Mouse (Mus musculus) liver, embryonic 13.5 days (tissue): ENCODE data around the gene Arhgap42. TPM values are rescaled to one million over a fixed set of nuclear protein-coding genes. Genes with fewer than 3 reads are reported as not detected.

Source experiments
- ATAC-seq: fragments of 200-750 bp; cut with Nextera tagmentation; 2 replicates; pipeline ENCODE4 v1.8.0; 2017; ENCODE audit warnings: low read depth, mild to moderate bottlenecking, moderate number of reproducible peaks, moderate library complexity
- DNase-seq: peaks from one replicate; pipeline ENCODE4 v3.0.0; 2022
- H3K27ac ChIP-seq: fragments of 300-500 bp; sonication (generic); 2 replicates; pipeline ENCODE4 v1.5.1; 2015; ENCODE audit warnings: moderate library complexity, mild to moderate bottlenecking, inconsistent platforms
- H3K27me3 ChIP-seq: fragments of 300-500 bp; sonication (generic); 2 replicates; pipeline ENCODE4 v1.6.1; 2015; ENCODE audit warnings: mild to moderate bottlenecking, inconsistent platforms
- H3K36me3 ChIP-seq: fragments of 300-500 bp; sonication (generic); 2 replicates; pipeline ENCODE4 v1.6.1; 2015; ENCODE audit warnings: mild to moderate bottlenecking, inconsistent platforms
- H3K4me1 ChIP-seq: fragments of 300-500 bp; sonication (generic); replicated peaks from 2 replicates; pipeline ENCODE4 v1.6.1; 2015; ENCODE audit warnings: inconsistent platforms
- H3K4me2 ChIP-seq: fragments of 300-500 bp; sonication (generic); 2 replicates; pipeline ENCODE4 v1.6.1; 2015; ENCODE audit warnings: inconsistent platforms, mild to moderate bottlenecking, moderate library complexity
- H3K4me3 ChIP-seq: fragments of 300-500 bp; sonication (generic); replicated peaks from 2 replicates; pipeline ENCODE4 v1.5.1; 2015; ENCODE audit warnings: mild to moderate bottlenecking, inconsistent platforms
- H3K9ac ChIP-seq: fragments of 300-500 bp; sonication (generic); 2 replicates; pipeline ENCODE4 v1.6.1; 2015; ENCODE audit warnings: mild to moderate bottlenecking, inconsistent platforms
- H3K9me3 ChIP-seq: fragments of 300-500 bp; sonication (generic); replicated peaks from 2 replicates; pipeline ENCODE4 v1.6.1; 2016; ENCODE audit warnings: inconsistent platforms
- WGBS: fragments of 180-500 bp; shearing (Covaris S2); methylation state at CpG from one replicate; pipeline ENCODE4 v1.1.7; 2015; ENCODE audit not compliant: insufficient replicate concordance; 5-methylcytosine and 5-hydroxymethylcytosine counted together
- polyA plus RNA-seq: library from polyadenylated mRNA; unstranded; fragments of >200 nt; fragmentation: Nextera tagmentation; extraction: Ambion mirVana; gene quantifications from 2 replicates; pipeline ENCODE4 v1.2.1, GENCODE M21; 2015

The Arhgap42 gene
- polyA plus RNA-seq, 1 experiment from 2014 or later = 8.1 TPM

- DNase-seq (no peak), ATAC-seq (no peak)
- 54% methylated on average over 1 of the region's 1 CpGs for WGBS
- no peaks in the 10 kb centered on the region for H3K9me3 ChIP-seq
- no peak overlapping the region for H3K27ac ChIP-seq
- H3K4me2 ChIP-seq = no peak overlapping the region
- no peak overlapping the region for H3K4me3 ChIP-seq
- no peak overlapping the region for H3K9ac ChIP-seq
- no peaks in the 10 kb centered on the region for H3K4me1 ChIP-seq
- no peaks in the 10 kb centered on the region for H3K36me3 ChIP-seq
- no peaks in the 10 kb centered on the region for H3K27me3 ChIP-seq
Measured at GRCm38 (mm10) chr9:9173091-9173490, 65.8 kb downstream of the Arhgap42 start.

DNA sequence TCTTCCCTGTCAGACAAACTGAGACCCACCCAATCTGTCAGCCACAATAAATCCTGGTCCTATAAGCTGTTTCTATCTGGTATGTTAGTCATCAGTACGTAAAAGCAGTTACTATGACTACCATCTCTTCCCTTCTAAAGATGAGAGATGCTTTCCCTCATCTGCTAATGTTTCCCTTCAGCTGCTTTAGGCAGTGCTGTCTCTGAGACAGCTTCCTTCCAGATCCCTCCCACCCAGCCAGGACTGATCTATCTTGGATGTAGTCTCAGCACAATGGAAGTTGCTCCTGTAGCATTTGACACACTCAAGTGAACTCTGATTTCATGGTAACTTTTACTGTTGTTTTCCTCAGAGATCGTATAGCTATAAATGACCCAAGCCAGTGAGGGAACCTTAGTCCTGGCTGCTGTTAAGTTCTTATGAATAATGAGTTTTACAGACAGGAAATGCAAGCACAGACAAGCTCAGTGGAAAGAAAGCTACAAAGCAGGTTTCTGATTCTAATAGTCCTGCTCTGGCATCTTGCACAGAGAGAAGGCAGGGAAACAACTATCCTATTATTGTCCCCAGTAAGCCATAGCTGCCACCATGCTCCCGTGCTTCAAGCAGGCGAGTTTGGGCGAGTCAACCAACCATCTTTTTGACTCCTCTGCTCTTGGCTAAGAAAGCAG, 67.6 kb downstream of the Arhgap42 start:
- H3K9me3 ChIP-seq = no peaks in the 10 kb centered on the region
- no peak overlapping the region for H3K4me3 ChIP-seq
- no peaks in the 10 kb centered on the region for H3K36me3 ChIP-seq
- no peak overlapping the region for H3K9ac ChIP-seq
- H3K27ac ChIP-seq = no peak overlapping the region
- DNase-seq (no peak), ATAC-seq (no peak)
- no peaks in the 10 kb centered on the region for H3K27me3 ChIP-seq
- H3K4me1 ChIP-seq = no peaks in the 10 kb centered on the region
- WGBS = 57% methylated on average over 5 of the region's 5 CpGs
- no peak overlapping the region for H3K4me2 ChIP-seq

DNA sequence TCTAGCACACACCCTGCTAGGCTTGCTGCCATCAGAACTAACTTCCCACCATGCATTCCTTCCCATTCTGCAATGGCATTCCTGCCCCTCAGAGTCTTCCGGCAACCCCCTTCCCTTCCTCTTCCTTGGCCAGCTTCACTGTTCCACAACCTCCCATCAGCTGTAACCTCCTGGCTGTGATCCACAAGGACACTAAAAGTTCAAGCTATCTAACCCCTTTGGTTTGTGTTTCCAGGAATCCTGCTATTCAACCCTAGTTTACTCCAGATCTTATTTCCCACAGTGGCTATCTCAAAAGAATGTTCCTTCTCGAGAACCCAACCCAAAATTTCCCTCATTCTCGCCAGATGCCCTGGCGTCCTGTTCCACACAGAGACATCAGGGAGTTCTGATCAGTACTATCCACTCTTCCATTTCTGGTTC, 73.2 kb downstream of the Arhgap42 start:
- WGBS = 46% methylated on average over 4 of the region's 4 CpGs
- no peak for ATAC-seq

DNA sequence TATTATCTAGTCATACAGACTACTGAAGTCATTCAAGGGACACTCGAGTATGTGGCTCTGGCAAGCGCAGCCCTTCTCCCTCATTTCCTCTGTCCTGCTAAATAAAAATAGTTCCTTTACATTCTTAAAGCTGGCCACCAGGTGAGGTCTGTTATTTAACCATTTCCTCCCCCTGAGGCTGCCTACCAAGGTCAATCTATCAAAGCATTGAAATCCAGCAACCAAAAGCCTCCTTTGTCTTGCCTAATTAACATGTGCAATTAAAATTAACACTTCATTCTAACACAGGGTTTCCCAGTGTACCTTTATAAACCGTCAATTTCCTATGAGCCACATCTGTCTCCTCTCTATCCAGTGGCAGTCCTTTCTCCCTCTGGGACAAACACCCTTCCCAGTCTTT, 78.2 kb downstream of the Arhgap42 start:
- H3K27me3 ChIP-seq = no peaks in the 10 kb centered on the region
- 31% methylated on average over 3 of the region's 3 CpGs for WGBS
- H3K4me2 ChIP-seq = no peak overlapping the region
- no peak for DNase-seq
- no peaks in the 10 kb centered on the region; the same call in 1 of the 2 replicates for H3K4me1 ChIP-seq
- no peak overlapping the region for H3K4me3 ChIP-seq
- no peak overlapping the region for H3K27ac ChIP-seq
- H3K9ac ChIP-seq = no peak overlapping the region
- H3K9me3 ChIP-seq = no peaks in the 10 kb centered on the region
- ATAC-seq = no peak
- no peaks in the 10 kb centered on the region for H3K36me3 ChIP-seq

More for the DNA sequence above, 73.2 kb downstream of the Arhgap42 start:
- Histone ChIP-seq H3K36me3 (no peaks in the 10 kb centered on the region), H3K9me3 (no peaks in the 10 kb centered on the region), H3K4me2 (no peak overlapping the region), H3K4me3 (no peak overlapping the region), H3K4me1 (no peaks in the 10 kb centered on the region; the same call in 1 of the 2 replicates), H3K27me3 (no peaks in the 10 kb centered on the region), H3K27ac (no peak overlapping the region), H3K9ac (no peak overlapping the region)
- DNase-seq = no peak

- H3K9me3 ChIP-seq = no peaks in the 10 kb centered on the region
- no peak overlapping the region for H3K27ac ChIP-seq
- H3K4me3 ChIP-seq = no peak overlapping the region
- H3K27me3 ChIP-seq = no peaks in the 10 kb centered on the region
- WGBS = 43% methylated on average over 3 of the region's 3 CpGs
- no peaks in the 10 kb centered on the region for H3K4me1 ChIP-seq
- no peak for ATAC-seq
- H3K4me2 ChIP-seq = no peak overlapping the region
- H3K9ac ChIP-seq = no peak overlapping the region
- no peaks in the 10 kb centered on the region for H3K36me3 ChIP-seq
- no peak for DNase-seq
Measured at GRCm38 (mm10) chr9:9158241-9158640, 80.7 kb downstream of the Arhgap42 start.

- H3K27me3 ChIP-seq = no peaks in the 10 kb centered on the region
- H3K4me2 ChIP-seq = no peak overlapping the region
- WGBS = 62% methylated on average over 2 of the region's 2 CpGs
- no peak for DNase-seq
- no peak overlapping the region for H3K4me3 ChIP-seq
- ATAC-seq = no peak
- H3K27ac ChIP-seq = no peak overlapping the region
- no peak overlapping the region for H3K9ac ChIP-seq
- no peaks in the 10 kb centered on the region for H3K9me3 ChIP-seq
- H3K4me1 ChIP-seq = no peaks in the 10 kb centered on the region
- no peaks in the 10 kb centered on the region for H3K36me3 ChIP-seq
Measured at GRCm38 (mm10) chr9:9157425-9157824, 81.5 kb downstream of the Arhgap42 start.

- no peaks in the 10 kb centered on the region for H3K4me1 ChIP-seq
- no peaks in the 10 kb centered on the region for H3K9me3 ChIP-seq
- DNase-seq (no peak), ATAC-seq (no peak)
- WGBS = 63% methylated on average over 3 of the region's 3 CpGs
- H3K27ac ChIP-seq = no peak overlapping the region
- no peaks in the 10 kb centered on the region for H3K36me3 ChIP-seq
- H3K9ac ChIP-seq = no peak overlapping the region
- no peaks in the 10 kb centered on the region for H3K27me3 ChIP-seq
- no peak overlapping the region for H3K4me2 ChIP-seq
- H3K4me3 ChIP-seq = no peak overlapping the region
Measured at GRCm38 (mm10) chr9:9154636-9155035, 84.3 kb downstream of the Arhgap42 start.

GRCm38 (mm10) chr9:9144301-9145121, 94.4 kb downstream of the Arhgap42 start:
- no peak for ATAC-seq

DNA sequence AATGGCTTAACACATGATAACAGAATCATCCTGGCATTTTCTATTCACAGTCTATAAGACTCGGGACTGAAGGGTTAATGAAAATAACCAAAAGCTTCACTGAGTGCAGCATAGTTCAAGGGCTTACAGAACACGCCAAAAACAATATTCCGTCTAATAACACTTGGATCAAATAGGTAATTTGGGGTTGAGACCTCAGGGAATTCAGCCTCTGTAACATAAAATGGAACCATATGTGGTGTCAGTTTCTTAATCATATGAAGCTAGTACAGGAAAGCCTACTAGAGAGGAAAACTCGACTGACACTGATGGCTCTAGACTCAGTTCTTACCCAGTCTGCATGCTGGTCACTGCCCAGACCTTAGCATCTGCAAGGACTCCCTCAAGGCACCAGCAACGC, 95.8 kb downstream of the Arhgap42 start:
- H3K36me3 ChIP-seq = no peaks in the 10 kb centered on the region
- ATAC-seq = no peak
- H3K4me1 ChIP-seq = 0 out of 2 replicates have a peak, but pooled peaks cover 2% of the 10 kb centered on the region
- no peak overlapping the region for H3K4me3 ChIP-seq
- H3K27me3 ChIP-seq = no peaks in the 10 kb centered on the region
- WGBS = 62% methylated on average over 5 of the region's 5 CpGs
- H3K9ac ChIP-seq = no peak overlapping the region
- DNase-seq = no peak
- H3K4me2 ChIP-seq = no peak overlapping the region
- H3K27ac ChIP-seq = no peak overlapping the region
- H3K9me3 ChIP-seq = no peaks in the 10 kb centered on the region

More at GRCm38 (mm10) chr9:9144301-9145121, 94.4 kb downstream of the Arhgap42 start:
- no peaks in the 10 kb centered on the region for H3K9me3 ChIP-seq
- DNase-seq = no peak
- 0 out of 2 replicates have a peak, but pooled peaks cover 2% of the 10 kb centered on the region for H3K4me1 ChIP-seq
- H3K4me2 ChIP-seq = no peak overlapping the region
- H3K27me3 ChIP-seq = no peaks in the 10 kb centered on the region
- no peak overlapping the region for H3K27ac ChIP-seq
- H3K4me3 ChIP-seq = no peak overlapping the region
- no peak overlapping the region for H3K9ac ChIP-seq
- WGBS = 66% methylated on average over 7 of the region's 7 CpGs
- no peaks in the 10 kb centered on the region for H3K36me3 ChIP-seq

- H3K4me2 ChIP-seq = no peak overlapping the region
- H3K9ac ChIP-seq = no peak overlapping the region
- no peaks in the 10 kb centered on the region for H3K27me3 ChIP-seq
- WGBS = 65% methylated on average over 7 of the region's 7 CpGs
- H3K36me3 ChIP-seq = no peaks in the 10 kb centered on the region
- H3K9me3 ChIP-seq = no peaks in the 10 kb centered on the region
- H3K27ac ChIP-seq = no peak overlapping the region
- DNase-seq = no peak
- 0 out of 2 replicates have a peak, but pooled peaks cover 2% of the 10 kb centered on the region for H3K4me1 ChIP-seq
- no peak overlapping the region for H3K4me3 ChIP-seq
- no peak for ATAC-seq
Measured at GRCm38 (mm10) chr9:9142561-9142960, 96.3 kb downstream of the Arhgap42 start.

GRCm38 (mm10) chr9:9142144-9142543, 96.8 kb downstream of the Arhgap42 start:
- no peaks in the 10 kb centered on the region for H3K27me3 ChIP-seq
- H3K4me3 ChIP-seq = no peak overlapping the region
- no peak overlapping the region for H3K9ac ChIP-seq
- no peak overlapping the region for H3K4me2 ChIP-seq
- H3K36me3 ChIP-seq = no peaks in the 10 kb centered on the region
- H3K9me3 ChIP-seq = no peaks in the 10 kb centered on the region
- ATAC-seq (no peak), DNase-seq (no peak)
- 59% methylated on average over 1 of the region's 1 CpGs for WGBS
- H3K4me1 ChIP-seq = 0 out of 2 replicates have a peak, but pooled peaks cover 2% of the 10 kb centered on the region
- H3K27ac ChIP-seq = no peak overlapping the region
